Mouse (Mus musculus) CH12.LX (cell line): ENCODE data around the gene Camsap2. TPM values are rescaled to one million over a fixed set of nuclear protein-coding genes. Genes with fewer than 3 reads are reported as not detected.
A peak's percentile ranks its signal among the peaks of the same experiment; 100 is the strongest.

Experiments
- DNase-seq: peaks from one replicate; pipeline ENCODE4 v3.0.0-alpha.2; 2013; ENCODE audit errors: extremely low read depth
- H3K27ac ChIP-seq: 2 replicates; pipeline ENCODE4 v1.5.1; 2012; ENCODE audit warnings: low read depth, mild to moderate bottlenecking, control low read depth, moderate library complexity; ENCODE audit not compliant: insufficient read depth
- H3K27me3 ChIP-seq: replicated peaks from 2 replicates; pipeline ENCODE3; 2012; ENCODE audit warnings: inconsistent platforms
- H3K36me3 ChIP-seq, 2 experiments: replicated peaks in 1 of 2; 2 replicates each; pipeline versions ENCODE3 to v1.6.1; 2012; ENCODE audit warnings: inconsistent platforms in 1 of 2, low read length in 1 of 2, mild to moderate bottlenecking in 1 of 2, mixed read lengths in 1 of 2, moderate library complexity in 1 of 2; ENCODE audit not compliant: control insufficient read depth in 1 of 2, insufficient read depth in 1 of 2
- H3K4me1 ChIP-seq, 2 experiments: 2 replicates each; pipeline ENCODE4 v1.6.1; 2012; ENCODE audit warnings: inconsistent platforms in 1 of 2, moderate library complexity in 1 of 2; ENCODE audit not compliant: insufficient read depth in 2 of 2, control insufficient read depth in 1 of 2
- H3K4me2 ChIP-seq: 2 replicates; pipeline ENCODE4 v1.6.1; 2012; ENCODE audit warnings: low read depth, mild to moderate bottlenecking, control low read depth; ENCODE audit not compliant: poor library complexity, insufficient read depth, severe bottlenecking
- H3K4me3 ChIP-seq, 3 experiments: fragments of 150-350 bp in 1 of 3; sonication (generic) in 1 of 3; replicated peaks in 1 of 3; 2 replicates each; pipeline versions ENCODE3 to v1.5.1; 2011 to 2012; ENCODE audit warnings: low read depth in 2 of 3, low read length in 2 of 3, mild to moderate bottlenecking in 2 of 3, moderate library complexity in 2 of 3, control low read depth in 1 of 3, improper control_type of control experiment in 1 of 3, inconsistent platforms in 1 of 3, mixed read lengths in 1 of 3; ENCODE audit not compliant: poor library complexity in 1 of 3
- H3K79me2 ChIP-seq: replicated peaks from 2 replicates; pipeline ENCODE4 v1.6.1; 2012; ENCODE audit warnings: mild to moderate bottlenecking, moderate library complexity; ENCODE audit not compliant: control insufficient read depth, poor library complexity, insufficient read depth, severe bottlenecking; ENCODE audit errors: extremely low read depth
- H3K9ac ChIP-seq: 2 replicates; pipeline ENCODE4 v1.6.1; 2012; ENCODE audit warnings: low read depth, mild to moderate bottlenecking, control low read depth, moderate library complexity; ENCODE audit not compliant: insufficient read depth
- H3K9me3 ChIP-seq: replicated peaks from 2 replicates; pipeline ENCODE3; 2012; ENCODE audit warnings: low read length, inconsistent platforms, mixed read lengths
- BHLHE40 ChIP-seq: IDR thresholded peaks from 2 replicates; pipeline ENCODE4 v1.6.1; 2011; ENCODE audit warnings: mild to moderate bottlenecking, low read depth, low read length, improper control_type of control experiment
- CHD1 ChIP-seq: IDR thresholded peaks from 2 replicates; pipeline ENCODE4 v1.6.1; 2012; ENCODE audit warnings: low read depth, low read length, improper control_type of control experiment, inconsistent platforms
- CHD2 ChIP-seq: IDR thresholded peaks from 2 replicates; pipeline ENCODE4 v1.6.1; 2011; ENCODE audit warnings: low read length, improper control_type of control experiment
- E2F4 ChIP-seq: IDR thresholded peaks from 2 replicates; pipeline ENCODE4 v1.6.1; 2011; ENCODE audit warnings: low read depth, low read length, improper control_type of control experiment; ENCODE audit not compliant: insufficient replicate concordance
- ELF1 ChIP-seq: IDR thresholded peaks from 2 replicates; pipeline ENCODE4 v1.6.1; 2014; ENCODE audit warnings: low read depth, mild to moderate bottlenecking, inconsistent platforms, low read length, improper control_type of control experiment
- EP300 ChIP-seq: IDR thresholded peaks from 2 replicates; pipeline ENCODE4 v1.6.1; 2011; ENCODE audit warnings: low read length, improper control_type of control experiment
- ETS1 ChIP-seq: conservative IDR thresholded peaks from 2 replicates; pipeline ENCODE4 v1.6.1; 2012; ENCODE audit warnings: low read depth, mild to moderate bottlenecking, inconsistent platforms, low read length, improper control_type of control experiment, moderate library complexity
- IRF4 ChIP-seq: IDR thresholded peaks from 2 replicates; pipeline ENCODE4 v1.6.1; 2014; ENCODE audit warnings: low read depth, mild to moderate bottlenecking, inconsistent platforms, low read length, improper control_type of control experiment
- JUN ChIP-seq: IDR thresholded peaks from 2 replicates; pipeline ENCODE4 v1.6.1; 2011; ENCODE audit warnings: low read depth, mild to moderate bottlenecking, low read length, improper control_type of control experiment, moderate library complexity; ENCODE audit not compliant: insufficient read depth
- JUND ChIP-seq: conservative IDR thresholded peaks from 2 replicates; pipeline ENCODE4 v1.6.1; 2011; ENCODE audit warnings: low read depth, low read length, improper control_type of control experiment
- MAX ChIP-seq: IDR thresholded peaks from 2 replicates; pipeline ENCODE4 v1.6.1; 2011; ENCODE audit warnings: low read length, improper control_type of control experiment
- MAZ ChIP-seq: IDR thresholded peaks from 2 replicates; pipeline ENCODE4 v1.6.1; 2012; ENCODE audit warnings: low read depth, mild to moderate bottlenecking, inconsistent platforms, low read length, improper control_type of control experiment, moderate library complexity
- MEF2A ChIP-seq: IDR thresholded peaks from 2 replicates; pipeline ENCODE4 v1.6.1; 2014; ENCODE audit warnings: low read depth, mild to moderate bottlenecking, inconsistent platforms, low read length, improper control_type of control experiment, borderline replicate concordance
- MYC ChIP-seq: IDR thresholded peaks from 2 replicates; pipeline ENCODE4 v1.6.1; 2011; ENCODE audit warnings: low read depth, mild to moderate bottlenecking, improper control_type of control experiment, low read length
- NELFE ChIP-seq: IDR thresholded peaks from 2 replicates; pipeline ENCODE4 v1.6.1; 2011; ENCODE audit warnings: low read depth, low read length, improper control_type of control experiment
- NRF1 ChIP-seq: IDR thresholded peaks from 2 replicates; pipeline ENCODE4 v1.6.1; 2014; ENCODE audit warnings: low read depth, mild to moderate bottlenecking, inconsistent platforms, low read length, improper control_type of control experiment, moderate library complexity
- POLR2A ChIP-seq: IDR thresholded peaks from 2 replicates; pipeline ENCODE4 v1.6.1; 2011; ENCODE audit warnings: low read depth, mild to moderate bottlenecking, improper control_type of control experiment, low read length
- RAD21 ChIP-seq: IDR thresholded peaks from 2 replicates; pipeline ENCODE4 v1.6.1; 2011; ENCODE audit warnings: low read depth, mild to moderate bottlenecking, low read length, improper control_type of control experiment, moderate library complexity
- RCOR1 ChIP-seq: conservative IDR thresholded peaks from 2 replicates; pipeline ENCODE4 v1.6.1; 2012; ENCODE audit warnings: low read depth, mild to moderate bottlenecking, inconsistent platforms, low read length, improper control_type of control experiment
- TCF12 ChIP-seq: IDR thresholded peaks from 2 replicates; pipeline ENCODE4 v1.6.1; 2014; ENCODE audit warnings: low read depth, mild to moderate bottlenecking, inconsistent platforms, low read length, improper control_type of control experiment
- UBTF ChIP-seq: IDR thresholded peaks from 2 replicates; pipeline ENCODE4 v1.6.1; 2012; ENCODE audit warnings: low read depth, mild to moderate bottlenecking, inconsistent platforms, low read length, improper control_type of control experiment, moderate library complexity
- USF2 ChIP-seq: conservative IDR thresholded peaks from 2 replicates; pipeline ENCODE4 v1.6.1; 2011; ENCODE audit warnings: low read depth, low read length, improper control_type of control experiment
- ZMIZ1 ChIP-seq: IDR thresholded peaks from 2 replicates; pipeline ENCODE4 v1.6.1; 2012; ENCODE audit warnings: low read depth, mild to moderate bottlenecking, inconsistent platforms, low read length, improper control_type of control experiment
- dilution Hi-C: fragments of 300-500 bp; cut with MboI; formaldehyde crosslinking; loops from 2 replicates; pipeline ENCODE4 v1.14.3; 2020; ENCODE audit warnings: low sequenced_read_pairs; ENCODE audit not compliant: extremely low pct_unique_long_range_greater_than_20kb, extremely low pct_ligation_motif_present
- in situ Hi-C: fragments of 300-500 bp; cut with MboI; formaldehyde crosslinking; loops from 3 replicates; pipeline ENCODE4 v1.14.3; 2019; ENCODE audit warnings: low sequenced_read_pairs, low pct_ligation_motif_present, low pct_unique_long_range_greater_than_20kb, mixed read lengths
- polyA plus RNA-seq: library from polyadenylated mRNA; unstranded; fragments of >175 nt; gene quantifications from 2 replicates; pipeline ENCODE4 v1.2.1, GENCODE M21; 2012; ENCODE audit warnings: low read depth; ENCODE audit not compliant: insufficient read length
- total RNA-seq, 2 experiments: library from RNA; depleted of rRNA; stranded (reverse); fragments of 300-350 nt in 1 of 2; fragments of >200 nt in 1 of 2; gene quantifications; 2 replicates each; pipeline ENCODE4 v1.2.3; 2012 to 2014

Gene Camsap2
- total and polyA plus RNA-seq, 3 experiments: 5.6 to 11.3 (median 9.5) TPM

GRCm38 (mm10) chr1:136247393-136247792 lies 98.5 kb downstream of the Camsap2 start:
- Histone ChIP-seq H3K4me2 (peak overlapping the region; percentile 12; the same call in 1 of the 2 replicates), H3K4me3 (no peak overlapping the region), H3K27me3 (no peaks in the 10 kb centered on the region), H3K9me3 (peaks cover 2% of the 10 kb centered on the region), H3K4me1 (peaks cover 10 to 31% of the 10 kb centered on the region in 2 experiments; a peak in 3 of 4 replicates), H3K9ac (no peak overlapping the region), H3K36me3 (no peaks in the 10 kb centered on the region), H3K27ac (no peak overlapping the region), H3K79me2 (no peaks in the 10 kb centered on the region)
- dilution Hi-C loops: no loop called here
- in situ Hi-C loops: no loop called here
- DNase-seq: peak; percentile 29
- TF ChIP-seq USF2 (no peak), EP300 (peak; percentile 88), MAZ (peak; percentile 65; the same call in 1 of the 2 replicates), JUND (0 out of 2 replicates have a peak, but pooled peaks have one; percentile 25), NRF1 (no peak), POLR2A (no peak), MAX (no peak; the same call in 1 of the 2 replicates), MEF2A (0 out of 2 replicates have a peak, but pooled peaks have one; percentile 43), NELFE (no peak), ZMIZ1 (no peak), TCF12 (peak; percentile 92), CHD2 (peak; percentile 33; the same call in 1 of the 2 replicates), UBTF (no peak), CHD1 (peak; percentile 96), JUN (peak; percentile 34; the same call in 1 of the 2 replicates), ETS1 (peak; percentile 29; the same call in 1 of the 2 replicates), RAD21 (no peak; the same call in 1 of the 2 replicates), ELF1 (peak; percentile 22; the same call in 1 of the 2 replicates), MYC (no peak), E2F4 (no peak), BHLHE40 (peak; percentile 68), IRF4 (peak; percentile 93), RCOR1 (peak; percentile 80)
